Mouse (Mus musculus): ENCODE results near the gene Ppp1r17. TPM values are rescaled to one million over a fixed set of nuclear protein-coding genes. Genes with fewer than 3 reads are reported as not detected.

Gene Ppp1r17
- not detected in 2 replicates for polyA plus RNA-seq (2015; fragmentation: Nextera tagmentation; extraction: Ambion mirVana)

GRCm38 (mm10) chr6:56017291-56017994 is at the start of gene Ppp1r17:
Gene Ppp1r17, plus strand, starts transcription at chr6:56017497.
- Histone ChIP-seq H3K27me3 (replicated peaks; ENCODE audit: insufficient read depth, low read length) (no peaks in the 10 kb centered on the region), H3K9ac (replicated peaks; ENCODE audit: low read depth) (no peak within 1 kb of the TSS), H3K4me1 (ENCODE audit: insufficient read depth, low read depth, low read length) (no peaks in the 10 kb centered on the region), H3K27ac (ENCODE audit: low read length) (no peak within 1 kb of the TSS), H3K36me3 (ENCODE audit: insufficient read depth, low read length) (no peaks in the 10 kb centered on the region), H3K9me3 (ENCODE audit: low read length) (no peaks in the 10 kb centered on the region), H3K4me2 (replicated peaks; ENCODE audit: low read depth, low read length) (no peak within 1 kb of the TSS), H3K4me3 (ENCODE audit: low read depth, low read length) (no peak within 1 kb of the TSS)
- WGBS = 60% methylated on average over 16 of the region's 16 CpGs
- no peak for ATAC-seq
- no peak for DNase-seq (ENCODE audit: low spot score)
- TF ChIP-seq EP300 (IDR thresholded peaks at IDR 0.05) = no peak
- no peak for TF ChIP-seq CTCF (IDR thresholded peaks at IDR 0.05)

GRCm38 (mm10) chr6:55972998-55973397 is 44.3 kb upstream of the Ppp1r17 start:
- no peak for ATAC-seq
- TF ChIP-seq EP300 (IDR thresholded peaks at IDR 0.05) (no peak), CTCF (IDR thresholded peaks at IDR 0.05) (peak; percentile 26; the same call in 1 of the 2 replicates)
- peak; percentile 46 for DNase-seq (ENCODE audit: low spot score)
- Histone ChIP-seq H3K36me3 (ENCODE audit: insufficient read depth, low read length) (no peaks in the 10 kb centered on the region), H3K9me3 (ENCODE audit: low read length) (no peaks in the 10 kb centered on the region), H3K9ac (replicated peaks; ENCODE audit: low read depth) (no peak overlapping the region), H3K27me3 (replicated peaks; ENCODE audit: insufficient read depth, low read length) (no peaks in the 10 kb centered on the region), H3K27ac (ENCODE audit: low read length) (no peak overlapping the region), H3K4me2 (replicated peaks; ENCODE audit: low read depth, low read length) (no peak overlapping the region), H3K4me3 (ENCODE audit: low read depth, low read length) (no peak overlapping the region), H3K4me1 (ENCODE audit: insufficient read depth, low read depth, low read length) (no peaks in the 10 kb centered on the region)

DNA sequence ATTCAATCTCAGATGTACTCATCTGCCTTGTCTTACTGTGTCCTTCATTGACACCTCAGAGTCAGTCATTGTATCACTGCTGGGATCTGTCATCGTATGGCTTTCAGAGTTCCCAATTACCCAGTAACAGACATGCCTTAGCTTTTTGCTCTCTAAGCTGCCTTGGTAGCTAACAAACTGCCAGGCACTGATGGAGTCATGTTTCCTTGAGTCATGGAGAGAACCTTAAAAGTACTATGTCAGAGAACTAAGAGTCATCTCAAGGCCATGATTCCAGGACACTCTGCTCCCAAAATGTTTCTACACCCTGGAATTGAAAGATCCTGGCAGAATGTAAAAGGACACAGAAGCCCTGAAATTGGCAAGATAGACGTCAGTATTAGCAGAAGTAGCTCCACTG is 37.5 kb upstream of the Ppp1r17 start:
- H3K27me3 ChIP-seq (replicated peaks; ENCODE audit: insufficient read depth, low read length) = no peaks in the 10 kb centered on the region
- no peaks in the 10 kb centered on the region for H3K9me3 ChIP-seq (ENCODE audit: low read length)
- ATAC-seq (no peak), DNase-seq (ENCODE audit: low spot score) (no peak)
- TF ChIP-seq EP300 (IDR thresholded peaks at IDR 0.05) (no peak), CTCF (IDR thresholded peaks at IDR 0.05) (no peak)
- 64% methylated on average over 2 of the region's 2 CpGs for WGBS
- no peak overlapping the region for H3K27ac ChIP-seq (ENCODE audit: low read length)
- no peak overlapping the region for H3K9ac ChIP-seq (replicated peaks; ENCODE audit: low read depth)
- H3K4me3 ChIP-seq (ENCODE audit: low read depth, low read length) = no peak overlapping the region
- no peaks in the 10 kb centered on the region for H3K36me3 ChIP-seq (ENCODE audit: insufficient read depth, low read length)
- H3K4me1 ChIP-seq (ENCODE audit: insufficient read depth, low read depth, low read length) = no peaks in the 10 kb centered on the region
- H3K4me2 ChIP-seq (replicated peaks; ENCODE audit: low read depth, low read length) = no peak overlapping the region

- 69% methylated on average over 4 of the region's 4 CpGs for WGBS
These were observed 8.6 kb upstream of the Ppp1r17 start for GRCm38 (mm10) chr6:56008711-56009110.

GRCm38 (mm10) chr6:56012384-56012783 is 4.9 kb upstream of the Ppp1r17 start:
- Histone ChIP-seq H3K9ac (replicated peaks; ENCODE audit: low read depth) (no peak overlapping the region), H3K4me2 (replicated peaks; ENCODE audit: low read depth, low read length) (no peak overlapping the region), H3K4me1 (ENCODE audit: insufficient read depth, low read depth, low read length) (no peaks in the 10 kb centered on the region), H3K27ac (ENCODE audit: low read length) (no peak overlapping the region), H3K27me3 (replicated peaks; ENCODE audit: insufficient read depth, low read length) (no peaks in the 10 kb centered on the region), H3K4me3 (ENCODE audit: low read depth, low read length) (no peak overlapping the region), H3K36me3 (ENCODE audit: insufficient read depth, low read length) (no peaks in the 10 kb centered on the region), H3K9me3 (ENCODE audit: low read length) (no peaks in the 10 kb centered on the region)
- TF ChIP-seq CTCF (IDR thresholded peaks at IDR 0.05) = no peak
- TF ChIP-seq EP300 (IDR thresholded peaks at IDR 0.05) = no peak
- WGBS = 69% methylated on average over 5 of the region's 5 CpGs
- DNase-seq (ENCODE audit: low spot score) (no peak), ATAC-seq (no peak)

More at GRCm38 (mm10) chr6:56008711-56009110, 8.6 kb upstream of the Ppp1r17 start:
- Histone ChIP-seq H3K4me3 (ENCODE audit: low read depth, low read length) (no peak overlapping the region), H3K36me3 (ENCODE audit: insufficient read depth, low read length) (no peaks in the 10 kb centered on the region), H3K4me2 (replicated peaks; ENCODE audit: low read depth, low read length) (no peak overlapping the region), H3K9me3 (ENCODE audit: low read length) (no peaks in the 10 kb centered on the region), H3K27me3 (replicated peaks; ENCODE audit: insufficient read depth, low read length) (no peaks in the 10 kb centered on the region), H3K27ac (ENCODE audit: low read length) (no peak overlapping the region), H3K9ac (replicated peaks; ENCODE audit: low read depth) (no peak overlapping the region), H3K4me1 (ENCODE audit: insufficient read depth, low read depth, low read length) (no peaks in the 10 kb centered on the region)
- no peak for ATAC-seq
- TF ChIP-seq CTCF (IDR thresholded peaks at IDR 0.05) (no peak), EP300 (IDR thresholded peaks at IDR 0.05) (no peak)
- DNase-seq (ENCODE audit: low spot score) = no peak

DNA sequence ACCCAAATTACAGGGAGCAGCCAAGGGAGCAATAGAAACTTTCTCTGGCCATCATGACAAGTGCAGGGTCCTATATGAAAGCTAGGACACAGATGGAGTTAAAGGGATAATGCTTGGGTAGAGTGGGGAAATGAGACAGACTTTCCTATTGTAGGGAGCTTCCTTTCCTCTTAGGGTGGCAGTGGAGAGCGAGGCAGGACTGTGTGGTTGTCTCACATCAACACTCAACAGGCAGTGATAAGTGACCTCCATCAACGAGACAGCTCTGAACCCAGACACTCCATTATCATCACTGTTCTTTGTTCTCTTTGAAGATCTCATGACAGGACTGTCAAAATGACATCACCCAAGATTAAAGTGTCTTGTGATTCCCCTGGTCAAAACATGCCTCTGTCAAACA is 2.3 kb downstream of the Ppp1r17 start:
- no peak overlapping the region for H3K4me3 ChIP-seq (ENCODE audit: low read depth, low read length)
- DNase-seq (ENCODE audit: low spot score) (no peak), ATAC-seq (no peak)
- H3K27ac ChIP-seq (ENCODE audit: low read length) = no peak overlapping the region
- no peaks in the 10 kb centered on the region for H3K27me3 ChIP-seq (replicated peaks; ENCODE audit: insufficient read depth, low read length)
- TF ChIP-seq EP300 (IDR thresholded peaks at IDR 0.05) = no peak
- no peak for TF ChIP-seq CTCF (IDR thresholded peaks at IDR 0.05)
- no peaks in the 10 kb centered on the region for H3K4me1 ChIP-seq (ENCODE audit: insufficient read depth, low read depth, low read length)
- WGBS = 17% methylated on average over 2 of the region's 2 CpGs
- no peak overlapping the region for H3K9ac ChIP-seq (replicated peaks; ENCODE audit: low read depth)
- no peak overlapping the region for H3K4me2 ChIP-seq (replicated peaks; ENCODE audit: low read depth, low read length)
- no peaks in the 10 kb centered on the region for H3K9me3 ChIP-seq (ENCODE audit: low read length)
- H3K36me3 ChIP-seq (ENCODE audit: insufficient read depth, low read length) = no peaks in the 10 kb centered on the region
